ENCODE assay signal across 8 mouse cellular contexts in genomic region chr4:114907951-114908828, GRCm38 (mm10). TPM values are rescaled to one million over a fixed set of nuclear protein-coding genes. Genes with fewer than 3 reads are reported as not detected.
A peak's percentile ranks its signal among the peaks of the same experiment; 100 is the strongest.
DNase-seq lines count a peak whose midpoint lies in the region; ATAC-seq and TF ChIP-seq lines count a peak whose summit lies in the region.

No protein-coding gene starts in this region.

- in situ Hi-C loops in CH12.LX (cut with MboI; ENCODE audit: low pct_ligation_motif_present, low pct_unique_long_range_greater_than_20kb, low sequenced_read_pairs) = no loop called here

- TF ChIP-seq EP300 in CH12.LX (IDR thresholded peaks at IDR 0.05; ENCODE audit: low read length) = no peak

- peak overlapping the region; percentile 52; the same call in 1 of the 2 replicates for H3K9ac ChIP-seq in CH12.LX (ENCODE audit: insufficient read depth, low read depth)
- H3K9ac ChIP-seq in embryonic facial prominence, embryonic 13.5 days = peak overlapping the region; percentile 73
- peak overlapping the region; percentile 49 for H3K9ac ChIP-seq in liver, embryonic 12.5 days

- peaks cover 15% of the 10 kb centered on the region for H3K9me3 ChIP-seq in CH12.LX (replicated peaks; ENCODE audit: low read length)
- H3K9me3 ChIP-seq in embryonic facial prominence, embryonic 13.5 days = no peaks in the 10 kb centered on the region
- no peaks in the 10 kb centered on the region for H3K9me3 ChIP-seq in hindbrain, embryonic 10.5 days
- H3K9me3 ChIP-seq in liver, embryonic 12.5 days (replicated peaks) = no peaks in the 10 kb centered on the region

- no peak for TF ChIP-seq POLR2A in CH12.LX (IDR thresholded peaks at IDR 0.05; ENCODE audit: low read depth, low read length)

- dilution Hi-C loops in CH12.LX (cut with MboI; ENCODE audit: extremely low pct_ligation_motif_present, extremely low pct_unique_long_range_greater_than_20kb, low sequenced_read_pairs) = no loop called here

- no peak for DNase-seq in CH12.LX (ENCODE audit: extremely low read depth)
- DNase-seq in hindbrain, embryonic 10.5 days (ENCODE audit: low spot score) = no peak
- DNase-seq in c-Kit-positive CD71-positive TER-119-positive erythroid progenitor cells, embryonic 14.5 days (ENCODE audit: low spot score) = no peak

- TF ChIP-seq CTCF in C2C12 (IDR thresholded peaks at IDR 0.05; ENCODE audit: control insufficient read depth, insufficient read depth, insufficient read length) = no peak
- no peak for TF ChIP-seq CTCF in CH12.LX (conservative IDR thresholded peaks at IDR 0.05 in 1 of 2, IDR thresholded peaks at IDR 0.05 in 1 of 2; ENCODE audit: low read depth in 2 of 2, low read length in 2 of 2)

- TF ChIP-seq RAD21 in CH12.LX (IDR thresholded peaks at IDR 0.05; ENCODE audit: low read depth, low read length) = no peak

- WGBS in embryonic facial prominence, embryonic 13.5 days = under 1% methylated on average over 102 of the region's 103 CpGs
- under 1% methylated on average over 103 of the region's 103 CpGs for WGBS in hindbrain, embryonic 10.5 days
- under 1% methylated on average over 84 of the region's 103 CpGs for WGBS in liver, embryonic 12.5 days (ENCODE audit: insufficient replicate concordance)

- peaks cover 4% of the 10 kb centered on the region for H3K36me3 ChIP-seq in C2C12 (ENCODE audit: control insufficient read depth, insufficient read depth)
- peaks cover 0 to 7% of the 10 kb centered on the region in 2 experiments for H3K36me3 ChIP-seq in CH12.LX (replicated peaks in 1 of 2; ENCODE audit: control insufficient read depth in 1 of 2, insufficient read depth in 1 of 2, low read length in 1 of 2)
- H3K36me3 ChIP-seq in embryonic facial prominence, embryonic 13.5 days = no peaks in the 10 kb centered on the region
- H3K36me3 ChIP-seq in hindbrain, embryonic 10.5 days = no peaks in the 10 kb centered on the region
- no peaks in the 10 kb centered on the region for H3K36me3 ChIP-seq in liver, embryonic 12.5 days

- H3K4me3 ChIP-seq in C2C12 (ENCODE audit: insufficient read depth, poor library complexity, severe bottlenecking) (peak overlapping the region; percentile 45), CH12.LX (replicated peaks in 1 of 3; ENCODE audit: low read depth in 2 of 3, low read length in 2 of 3, poor library complexity in 1 of 3) (peak overlapping the region in 2 of 3 experiments; percentile 67 to 74)
- H3K4me3 ChIP-seq in embryonic facial prominence, embryonic 13.5 days = peak overlapping the region; percentile 51
- H3K4me3 ChIP-seq in hindbrain, embryonic 10.5 days = peak overlapping the region; percentile 59
- H3K4me3 ChIP-seq in liver, embryonic 12.5 days = peak overlapping the region; percentile 62

- peak overlapping the region; percentile 70 for H3K27ac ChIP-seq in CH12.LX (ENCODE audit: insufficient read depth, low read depth)
- H3K27ac ChIP-seq in embryonic facial prominence, embryonic 13.5 days = peak overlapping the region; percentile 65
- peak overlapping the region; percentile 84 for H3K27ac ChIP-seq in hindbrain, embryonic 10.5 days
- H3K27ac ChIP-seq in liver, embryonic 12.5 days = no peak overlapping the region

- peaks cover 0 to 5% of the 10 kb centered on the region in 2 experiments; a peak in 2 of 4 replicates for H3K4me1 ChIP-seq in CH12.LX (ENCODE audit: control insufficient read depth in 1 of 2, insufficient read depth in 2 of 2)
- H3K4me1 ChIP-seq in embryonic facial prominence, embryonic 13.5 days = peaks cover 26% of the 10 kb centered on the region
- peaks cover 37% of the 10 kb centered on the region for H3K4me1 ChIP-seq in hindbrain, embryonic 10.5 days (replicated peaks)
- peaks cover 28% of the 10 kb centered on the region for H3K4me1 ChIP-seq in liver, embryonic 12.5 days

- no peaks in the 10 kb centered on the region for H3K79me2 ChIP-seq in C2C12 (ENCODE audit: control insufficient read depth, insufficient read depth)
- H3K79me2 ChIP-seq in CH12.LX (replicated peaks; ENCODE audit: control insufficient read depth, extremely low read depth, insufficient read depth, poor library complexity, severe bottlenecking) = no peaks in the 10 kb centered on the region

- no peaks in the 10 kb centered on the region for H3K79me3 ChIP-seq in C2C12 (ENCODE audit: low read depth)

- ATAC-seq in embryonic facial prominence, embryonic 13.5 days (ENCODE audit: insufficient number of reproducible peaks, insufficient read depth, low FRiP score, low TSS enrichment, low read depth) = peak; percentile 18; the same call in 1 of the 2 replicates
- ATAC-seq in liver, embryonic 12.5 days = peak; percentile 23
- peak; percentile 2; the same call in 1 of the 2 replicates for ATAC-seq in neutrophil, adult 5-6 weeks (ENCODE audit: extremely low read depth, insufficient number of reproducible peaks, low FRiP score, poor library complexity, severe bottlenecking)
- ATAC-seq in monocyte, adult 5-6 weeks (replicated peaks; ENCODE audit: insufficient number of reproducible peaks, low FRiP score, low TSS enrichment, poor library complexity, severe bottlenecking) = no peak

- H3K4me2 ChIP-seq in CH12.LX (ENCODE audit: insufficient read depth, low read depth, poor library complexity, severe bottlenecking) = peak overlapping the region; percentile 59
- peak overlapping the region; percentile 69 for H3K4me2 ChIP-seq in embryonic facial prominence, embryonic 13.5 days
- H3K4me2 ChIP-seq in liver, embryonic 12.5 days = peak overlapping the region; percentile 91

- H3K27me3 ChIP-seq in C2C12 (ENCODE audit: control insufficient read depth, insufficient read depth, insufficient read length) (no peaks in the 10 kb centered on the region), CH12.LX (replicated peaks) (peaks cover 20% of the 10 kb centered on the region)
- H3K27me3 ChIP-seq in embryonic facial prominence, embryonic 13.5 days = peaks cover 100% of the 10 kb centered on the region
- H3K27me3 ChIP-seq in hindbrain, embryonic 10.5 days (ENCODE audit: insufficient read depth, poor library complexity, severe bottlenecking) = peaks cover 100% of the 10 kb centered on the region
- H3K27me3 ChIP-seq in liver, embryonic 12.5 days (replicated peaks) = peaks cover 100% of the 10 kb centered on the region

- H3ac ChIP-seq in C2C12 (ENCODE audit: control insufficient read depth, insufficient read length, low read depth) = peak overlapping the region; percentile 97

TF ChIP-seq in C2C12, 6 proteins besides CTCF, POLR2A, EP300 and RAD21:
- TF ChIP-seq FOSL1 (IDR thresholded peaks at IDR 0.05; ENCODE audit: insufficient read depth, low read length, poor library complexity, severe bottlenecking) (no peak), USF1 (IDR thresholded peaks at IDR 0.05; ENCODE audit: low read depth) (no peak), CEBPB (IDR thresholded peaks at IDR 0.05; ENCODE audit: low read depth) (no peak), MYOD1 (IDR thresholded peaks at IDR 0.05; ENCODE audit: control insufficient read depth, insufficient read length, low read depth) (no peak), MYOG (IDR thresholded peaks at IDR 0.05; ENCODE audit: control insufficient read depth, extremely low read depth, insufficient read length) (no peak), MAX (IDR thresholded peaks at IDR 0.05) (no peak)

TF ChIP-seq in CH12.LX, 34 proteins besides CTCF, POLR2A, EP300 and RAD21:
- no peak for TF ChIP-seq ZMIZ1 (IDR thresholded peaks at IDR 0.05; ENCODE audit: low read depth, low read length)
- TF ChIP-seq GABPA (IDR thresholded peaks at IDR 0.05; ENCODE audit: insufficient replicate concordance, low read depth, low read length) = no peak
- TF ChIP-seq RCOR1 (conservative IDR thresholded peaks at IDR 0.05; ENCODE audit: low read depth, low read length) = no peak
- TF ChIP-seq MAFK (IDR thresholded peaks at IDR 0.05; ENCODE audit: insufficient replicate concordance, low read length) = no peak
- TF ChIP-seq CHD1 (IDR thresholded peaks at IDR 0.05; ENCODE audit: low read depth, low read length) = no peak
- TF ChIP-seq JUN (IDR thresholded peaks at IDR 0.05; ENCODE audit: insufficient read depth, low read depth, low read length) = no peak
- no peak for TF ChIP-seq CHD2 (IDR thresholded peaks at IDR 0.05; ENCODE audit: low read length)
- TF ChIP-seq BHLHE40 (IDR thresholded peaks at IDR 0.05; ENCODE audit: low read depth, low read length) = no peak
- TF ChIP-seq POLR2AphosphoS2 (IDR thresholded peaks at IDR 0.05; ENCODE audit: low read depth, low read length) = no peak
- TF ChIP-seq TBP (conservative IDR thresholded peaks at IDR 0.05; ENCODE audit: low read depth, low read length) = no peak
- TF ChIP-seq USF1 (IDR thresholded peaks at IDR 0.05; ENCODE audit: low read depth, low read length) = no peak
- TF ChIP-seq MAZ (IDR thresholded peaks at IDR 0.05; ENCODE audit: low read depth, low read length) = no peak

RNA-seq across cellular contexts. Expression of gene Foxd2, which starts 0.5 kb away (rescaled TPM):
- polyA plus RNA-seq in C2C12 (2012; fragmentation: generic; extraction: Trizol) (0.57 TPM), CH12.LX (2012; ENCODE audit: insufficient read length, low read depth) (0.14 and 0.19 TPM in 2 replicates)
- total RNA-seq in CH12.LX (2012; rRNA removed) (0.17 TPM in 2 replicates), CH12.LX (2014; rRNA removed) (not detected in 2 replicates)
- polyA plus RNA-seq in embryonic facial prominence, embryonic 13.5 days (2015; fragmentation: Nextera tagmentation; extraction: Ambion mirVana) = 1.8 and 2.0 TPM in 2 replicates
- 2.2 and 3.1 TPM in 2 replicates for polyA plus RNA-seq in hindbrain, embryonic 10.5 days (2016; fragmentation: Nextera tagmentation; extraction: Ambion mirVana)
- polyA plus RNA-seq in liver, embryonic 12.5 days (2016; fragmentation: Nextera tagmentation; extraction: Ambion mirVana) = 0.11 and 0.16 TPM in 2 replicates
- 0.61 and 1.3 TPM in 2 replicates for total RNA-seq in neutrophil, adult 5-6 weeks (2017)
- 0.10 to 1.5 TPM (median 0.75 TPM) in 3 replicates for total RNA-seq in monocyte, adult 5-6 weeks (2017)

RNA-seq across cellular contexts. Expression of gene Foxe3, which starts 17.6 kb away (rescaled TPM):
- polyA plus RNA-seq in C2C12 (2012; fragmentation: generic; extraction: Trizol) (not detected), CH12.LX (2012; ENCODE audit: insufficient read length, low read depth) (not detected in 2 replicates)
- total RNA-seq in CH12.LX (2012; rRNA removed) (not detected in 2 replicates), CH12.LX (2014; rRNA removed) (not detected in 2 replicates)
- polyA plus RNA-seq in embryonic facial prominence, embryonic 13.5 days (2015; fragmentation: Nextera tagmentation; extraction: Ambion mirVana) = not detected in 2 replicates
- polyA plus RNA-seq in hindbrain, embryonic 10.5 days (2016; fragmentation: Nextera tagmentation; extraction: Ambion mirVana) = 0.18 and 0.51 TPM in 2 replicates
- polyA plus RNA-seq in liver, embryonic 12.5 days (2016; fragmentation: Nextera tagmentation; extraction: Ambion mirVana) = not detected in 2 replicates
- total RNA-seq in neutrophil, adult 5-6 weeks (2017) = not detected in 2 replicates
- total RNA-seq in monocyte, adult 5-6 weeks (2017) = not detected in 3 replicates
